Mouse (Mus musculus) spleen, postnatal 36 days (tissue): Measurements from ENCODE around the gene Olfr679.
"Not testable (repeated sequence)": the region's sequence is repeated elsewhere in the genome, so short reads cannot be mapped to it uniquely, and the experiment has no call there.

Source experiments
- DNase-seq, 2 experiments: peaks; one replicate each; pipeline ENCODE4 v3.0.0; 2022; ENCODE audit warnings: low spot score in 2 of 2, mixed read lengths in 1 of 2

Olfr679 gene

DNA sequence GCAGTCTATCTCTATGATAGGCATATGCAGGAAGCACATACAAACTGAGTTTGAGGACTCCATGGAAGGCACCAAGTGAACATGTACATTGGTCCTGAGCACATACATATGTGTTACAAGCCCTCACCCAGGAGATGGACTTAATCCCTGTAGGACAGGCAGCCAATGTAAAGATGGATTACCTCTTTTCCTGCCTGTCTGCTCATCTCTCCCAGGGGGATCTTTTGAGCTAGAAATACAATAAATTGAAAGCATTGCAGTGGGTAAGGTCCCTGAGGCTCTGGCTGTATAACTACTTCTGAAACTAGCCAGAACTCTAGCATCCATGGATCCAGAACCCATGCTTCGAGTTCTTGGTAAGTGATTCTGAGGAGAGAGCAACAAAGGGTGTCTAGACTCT is at the start of gene Olfr679:
Gene Olfr679, plus strand, starts transcription at position 301 of the 400 bp plus-strand sequence.
- no peak for DNase-seq

- no peak for DNase-seq
Measured at GRCm38 (mm10) chr7:105032398-105032797, 48.6 kb upstream of the Olfr679 start, which contains the start of gene Olfr676. Gene Olfr676 (plus strand): TSS chr7:105032698.

GRCm38 (mm10) chr7:105033836-105034235 is 47.2 kb upstream of the Olfr679 start:
- not testable (repeated sequence) for DNase-seq

DNA sequence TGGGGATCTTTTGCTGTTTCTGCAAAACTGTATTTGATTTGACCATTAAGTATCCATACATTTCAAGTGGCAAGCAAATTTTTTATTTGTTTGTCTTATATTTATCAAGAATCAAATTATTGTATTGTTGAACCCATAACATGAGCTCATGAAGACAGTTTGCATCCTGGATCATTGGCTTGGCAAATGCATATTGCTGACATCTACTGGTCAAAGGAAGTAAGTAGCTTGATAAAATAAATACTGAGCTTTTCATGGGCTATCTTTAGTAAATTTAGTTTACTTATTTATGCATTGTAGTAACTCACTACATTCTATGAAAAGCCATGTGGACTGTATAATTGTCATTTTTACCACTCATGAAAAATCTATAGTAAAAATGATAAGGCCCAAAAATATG is 22.1 kb upstream of the Olfr679 start:
- DNase-seq = no peak

GRCm38 (mm10) chr7:105064175-105064574 is 16.8 kb upstream of the Olfr679 start, which contains the start of gene Olfr678:
Gene Olfr678 (plus strand): TSS chr7:105064475.
- no peak for DNase-seq

DNA sequence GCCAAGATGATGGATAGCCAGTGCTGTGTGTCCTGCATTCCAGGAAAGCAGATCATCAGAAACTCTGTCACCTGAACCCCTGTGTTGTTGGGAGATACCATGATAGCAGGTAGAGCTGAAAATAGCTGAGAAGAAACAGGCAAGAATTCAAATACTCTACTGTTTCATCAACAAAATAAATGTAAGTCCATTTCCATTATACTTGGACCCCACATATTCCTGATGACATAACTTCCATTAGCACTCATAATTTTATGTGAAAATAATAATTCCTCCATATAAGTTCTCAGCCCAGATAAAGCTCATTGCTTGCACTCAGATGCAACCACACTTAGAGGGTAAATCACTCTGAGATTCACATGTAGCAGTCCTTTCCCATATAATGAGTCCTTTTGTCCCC is 11.7 kb downstream of the Olfr679 start, which contains the start of gene Olfr680-ps1:
Gene Olfr680-ps1, minus strand, starts transcription at position 101 of the 400 bp plus-strand sequence.
- DNase-seq = not testable (repeated sequence)

- no peak for DNase-seq
Measured at GRCm38 (mm10) chr7:105116536-105116935, 35.5 kb downstream of the Olfr679 start, which contains the start of gene Olfr681. Gene Olfr681 (plus strand): TSS chr7:105116836.
